Mouse (Mus musculus) hindbrain, embryonic 13.5 days (tissue): Measurements from ENCODE around the gene Lrrc3c. TPM values are rescaled to one million over a fixed set of nuclear protein-coding genes. Genes with fewer than 3 reads are reported as not detected.
"Not testable (repeated sequence)": the region's sequence is repeated elsewhere in the genome, so short reads cannot be mapped to it uniquely, and the experiment has no call there.

Experiments used
- ATAC-seq: fragments of 200-750 bp; cut with Nextera tagmentation; 2 replicates; pipeline ENCODE4 v1.8.0; 2017; ENCODE audit warnings: moderate TSS enrichment; ENCODE audit not compliant: low FRiP score
- H3K27ac ChIP-seq: fragments of 300-500 bp; sonication (generic); 2 replicates; pipeline ENCODE4 v1.5.1; 2015; ENCODE audit warnings: inconsistent platforms, mild to moderate bottlenecking, moderate library complexity
- H3K27me3 ChIP-seq: fragments of 300-500 bp; sonication (generic); 2 replicates; pipeline ENCODE4 v1.6.1; 2015; ENCODE audit warnings: mild to moderate bottlenecking, inconsistent platforms
- H3K36me3 ChIP-seq: fragments of 300-500 bp; sonication (generic); 2 replicates; pipeline ENCODE4 v1.6.1; 2015; ENCODE audit warnings: mild to moderate bottlenecking, inconsistent platforms
- H3K4me1 ChIP-seq: fragments of 300-500 bp; sonication (generic); replicated peaks from 2 replicates; pipeline ENCODE4 v1.6.1; 2015; ENCODE audit warnings: inconsistent platforms
- H3K4me2 ChIP-seq: fragments of 300-500 bp; sonication (generic); 2 replicates; pipeline ENCODE4 v1.6.1; 2015; ENCODE audit warnings: inconsistent platforms, mild to moderate bottlenecking, moderate library complexity
- H3K4me3 ChIP-seq: fragments of 300-500 bp; sonication (generic); 2 replicates; pipeline ENCODE4 v1.5.1; 2015; ENCODE audit warnings: mild to moderate bottlenecking, inconsistent platforms
- H3K9ac ChIP-seq: fragments of 300-500 bp; sonication (generic); 2 replicates; pipeline ENCODE4 v1.6.1; 2015; ENCODE audit warnings: mild to moderate bottlenecking, inconsistent platforms
- H3K9me3 ChIP-seq: fragments of 300-500 bp; sonication (generic); 2 replicates; pipeline ENCODE4 v1.6.1; 2016; ENCODE audit warnings: inconsistent platforms
- WGBS: fragments of 180-500 bp; shearing (Covaris S2); methylation state at CpG from one replicate; pipeline ENCODE4 v1.1.7; 2015; 5-methylcytosine and 5-hydroxymethylcytosine counted together
- polyA plus RNA-seq: library from polyadenylated mRNA; unstranded; fragments of >200 nt; fragmentation: Nextera tagmentation; extraction: Ambion mirVana; gene quantifications from 2 replicates; pipeline ENCODE4 v1.2.1, GENCODE M21; 2015

The Lrrc3c gene
- polyA plus RNA-seq, 1 experiment from 2014 or later = not detected

GRCm38 (mm10) chr11:98603953-98604352 lies 5.9 kb downstream of the Lrrc3c start:
- no peak for ATAC-seq
- no peak overlapping the region for H3K4me3 ChIP-seq
- no peaks in the 10 kb centered on the region for H3K9me3 ChIP-seq
- WGBS = 93% methylated on average over 2 of the region's 2 CpGs
- peaks cover 10% of the 10 kb centered on the region; the same call in 1 of the 2 replicates for H3K4me1 ChIP-seq
- no peaks in the 10 kb centered on the region for H3K36me3 ChIP-seq
- peaks cover 39% of the 10 kb centered on the region for H3K27me3 ChIP-seq
- no peak overlapping the region for H3K4me2 ChIP-seq
- no peak overlapping the region for H3K27ac ChIP-seq
- H3K9ac ChIP-seq = no peak overlapping the region

- WGBS = 71% methylated on average over 6 of the region's 6 CpGs
- not testable (repeated sequence) for H3K4me2 ChIP-seq, H3K27ac ChIP-seq, H3K4me1 ChIP-seq, H3K36me3 ChIP-seq, H3K9ac ChIP-seq, H3K4me3 ChIP-seq, ATAC-seq, H3K9me3 ChIP-seq
- H3K27me3 ChIP-seq = peaks cover 39% of the 10 kb centered on the region
Observed at GRCm38 (mm10) chr11:98604911-98605310, 6.8 kb downstream of the Lrrc3c start.

- Histone ChIP-seq H3K9ac (no peak overlapping the region), H3K4me2 (no peak overlapping the region), H3K27me3 (peaks cover 32% of the 10 kb centered on the region; the same call in 1 of the 2 replicates), H3K9me3 (no peaks in the 10 kb centered on the region), H3K36me3 (no peaks in the 10 kb centered on the region), H3K4me1 (peaks cover 6% of the 10 kb centered on the region; the same call in 1 of the 2 replicates), H3K4me3 (no peak overlapping the region), H3K27ac (no peak overlapping the region)
- ATAC-seq = no peak
- 12% methylated on average over 3 of the region's 3 CpGs for WGBS
Observed at GRCm38 (mm10) chr11:98606763-98607162, 8.7 kb downstream of the Lrrc3c start.

- ATAC-seq = no peak
- H3K9ac ChIP-seq = no peak overlapping the region
- no peak overlapping the region for H3K4me2 ChIP-seq
- H3K27me3 ChIP-seq = no peaks in the 10 kb centered on the region
- no peaks in the 10 kb centered on the region for H3K4me1 ChIP-seq
- H3K4me3 ChIP-seq = no peak overlapping the region
- H3K9me3 ChIP-seq = no peaks in the 10 kb centered on the region
- no peak overlapping the region for H3K27ac ChIP-seq
- WGBS = 94% methylated on average over 13 of the region's 13 CpGs
- H3K36me3 ChIP-seq = no peaks in the 10 kb centered on the region
Observed at GRCm38 (mm10) chr11:98620791-98621190, 22.7 kb downstream of the Lrrc3c start.

GRCm38 (mm10) chr11:98623981-98624380 lies 25.9 kb downstream of the Lrrc3c start:
- not testable (repeated sequence) for H3K27ac ChIP-seq, H3K4me1 ChIP-seq, H3K9me3 ChIP-seq, ATAC-seq, H3K4me2 ChIP-seq, H3K27me3 ChIP-seq, H3K9ac ChIP-seq, H3K4me3 ChIP-seq, H3K36me3 ChIP-seq
- WGBS = 79% methylated on average over 6 of the region's 6 CpGs

GRCm38 (mm10) chr11:98624381-98624780 lies 26.3 kb downstream of the Lrrc3c start:
- WGBS = 95% methylated on average over 2 of the region's 2 CpGs
- not testable (repeated sequence) for H3K9me3 ChIP-seq, H3K9ac ChIP-seq, ATAC-seq, H3K36me3 ChIP-seq, H3K27me3 ChIP-seq, H3K4me3 ChIP-seq, H3K4me1 ChIP-seq, H3K27ac ChIP-seq, H3K4me2 ChIP-seq

GRCm38 (mm10) chr11:98625611-98626410 lies 27.7 kb downstream of the Lrrc3c start, which contains the start of the genes Gm12355 and Gsdma3:
TSS of gene Gm12355 (minus strand) at chr11:98625661.
TSS of gene Gsdma3 (plus strand) at chr11:98626360.
- Histone ChIP-seq H3K4me1 (no peaks in the 10 kb centered on the region), H3K4me2 (no peak within 1 kb of the TSS), H3K9ac (no peak within 1 kb of the TSS), H3K36me3 (no peaks in the 10 kb centered on the region), H3K4me3 (no peak within 1 kb of the TSS), H3K27ac (no peak within 1 kb of the TSS), H3K9me3 (no peaks in the 10 kb centered on the region), H3K27me3 (0 out of 2 replicates have a peak, but pooled peaks cover 3% of the 10 kb centered on the region)
- WGBS = 92% methylated on average over 10 of the region's 10 CpGs
- ATAC-seq = no peak

GRCm38 (mm10) chr11:98628706-98629105 lies 30.6 kb downstream of the Lrrc3c start:
- Histone ChIP-seq H3K9me3 (no peaks in the 10 kb centered on the region), H3K4me1 (no peaks in the 10 kb centered on the region), H3K36me3 (no peaks in the 10 kb centered on the region), H3K4me3 (no peak overlapping the region), H3K27me3 (0 out of 2 replicates have a peak, but pooled peaks cover 3% of the 10 kb centered on the region), H3K27ac (no peak overlapping the region), H3K9ac (no peak overlapping the region), H3K4me2 (no peak overlapping the region)
- no peak for ATAC-seq
- WGBS = 88% methylated on average over 3 of the region's 3 CpGs

- H3K4me3 ChIP-seq = no peak overlapping the region
- H3K36me3 ChIP-seq = no peaks in the 10 kb centered on the region
- 90% methylated on average over 5 of the region's 5 CpGs for WGBS
- no peaks in the 10 kb centered on the region for H3K4me1 ChIP-seq
- no peak overlapping the region for H3K9ac ChIP-seq
- no peak overlapping the region for H3K4me2 ChIP-seq
- H3K9me3 ChIP-seq = no peaks in the 10 kb centered on the region
- no peak overlapping the region for H3K27ac ChIP-seq
- 0 out of 2 replicates have a peak, but pooled peaks cover 3% of the 10 kb centered on the region for H3K27me3 ChIP-seq
- ATAC-seq = no peak
Observed at GRCm38 (mm10) chr11:98630646-98631045, 32.6 kb downstream of the Lrrc3c start.

GRCm38 (mm10) chr11:98635312-98635970 lies 37.4 kb downstream of the Lrrc3c start:
- H3K9me3 ChIP-seq, H3K4me1 ChIP-seq, ATAC-seq, H3K27ac ChIP-seq, H3K4me2 ChIP-seq, H3K9ac ChIP-seq, H3K4me3 ChIP-seq, H3K36me3 ChIP-seq, H3K27me3 ChIP-seq: not testable (repeated sequence)
- WGBS = 39% methylated on average over 10 of the region's 10 CpGs

- 88% methylated on average over 1 of the region's 1 CpGs for WGBS
- H3K27me3 ChIP-seq = no peaks in the 10 kb centered on the region
- ATAC-seq = no peak
- H3K9ac ChIP-seq = no peak overlapping the region
- no peaks in the 10 kb centered on the region for H3K36me3 ChIP-seq
- no peaks in the 10 kb centered on the region for H3K9me3 ChIP-seq
- no peaks in the 10 kb centered on the region for H3K4me1 ChIP-seq
- H3K27ac ChIP-seq = no peak overlapping the region
- H3K4me2 ChIP-seq = no peak overlapping the region
- no peak overlapping the region for H3K4me3 ChIP-seq
Observed at GRCm38 (mm10) chr11:98637501-98637900, 39.4 kb downstream of the Lrrc3c start.

GRCm38 (mm10) chr11:98640091-98640490 lies 42.0 kb downstream of the Lrrc3c start:
- WGBS = 69% methylated on average over 5 of the region's 5 CpGs
- no peaks in the 10 kb centered on the region for H3K9me3 ChIP-seq
- H3K9ac ChIP-seq = no peak overlapping the region
- H3K4me3 ChIP-seq = no peak overlapping the region
- no peaks in the 10 kb centered on the region for H3K4me1 ChIP-seq
- H3K27ac ChIP-seq = no peak overlapping the region
- no peaks in the 10 kb centered on the region for H3K36me3 ChIP-seq
- no peak overlapping the region for H3K4me2 ChIP-seq
- ATAC-seq = no peak
- no peaks in the 10 kb centered on the region for H3K27me3 ChIP-seq
